Mouse (Mus musculus) left cerebral cortex, postnatal 14 days (tissue): ENCODE results near the gene Gm20903. TPM values are rescaled to one million over a fixed set of nuclear protein-coding genes. Genes with fewer than 3 reads are reported as not detected.
"Not testable (repeated sequence)": the region's sequence is repeated elsewhere in the genome, so short reads cannot be mapped to it uniquely, and the experiment has no call there.

Experiments used
- DNase-seq, 2 experiments: peaks; one replicate each; pipeline ENCODE4 v3.0.0; 2021 to 2022; ENCODE audit warnings: low spot score in 2 of 2, mixed read lengths in 1 of 2
- intact Hi-C: fragments of 180-260 bp; cut with DNase I; formaldehyde crosslinking; loops from one replicate; pipeline ENCODE4 v1.15.1; 2025
- long read RNA-seq, 2 experiments: library from polyadenylated mRNA; stranded (forward); transcript quantifications; one replicate each; pipeline ENCODE4 v2.0.0; 2021
- total RNA-seq, 2 experiments: library from RNA; stranded (reverse); gene quantifications; 2 replicates each; pipeline ENCODE4 v1.2.3; 2021

Gm20903 gene
- not detected for total RNA-seq
- long read RNA-seq, experiment 1 = 0 reads
- long read RNA-seq, experiment 2 = 0 reads

DNA sequence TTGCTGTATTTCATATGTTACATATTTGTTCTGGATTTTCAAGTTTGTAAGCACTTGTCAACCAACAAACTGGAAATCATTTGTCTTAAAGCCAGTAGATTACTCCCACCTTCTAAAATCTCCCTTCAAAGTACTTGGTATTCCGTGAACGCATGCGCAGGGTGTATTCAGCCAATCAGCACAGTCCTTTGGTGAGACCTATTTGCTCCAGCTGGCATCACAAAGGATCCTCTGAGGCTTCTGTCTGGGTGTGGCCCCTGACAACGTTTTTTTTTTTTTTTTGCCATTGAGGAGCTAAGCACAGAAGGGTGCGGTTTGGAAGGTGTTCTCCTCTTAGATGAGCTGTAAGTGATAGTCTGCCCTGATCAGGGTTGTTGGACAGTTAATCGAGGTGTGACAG, at the start of gene Gm20903:
Gene Gm20903, plus strand, starts transcription at position 301 of the 400 bp plus-strand sequence.
- DNase-seq, intact Hi-C loops: not testable (repeated sequence)
